Mouse (Mus musculus) subcutaneous adipose tissue, adult 2 months (tissue): ENCODE data around the gene Hist1h2ba. TPM values are rescaled to one million over a fixed set of nuclear protein-coding genes. Genes with fewer than 3 reads are reported as not detected.

Experiments used
- polyA plus RNA-seq: library from polyadenylated mRNA; depleted of rRNA; stranded (reverse); fragments of >200 nt; gene quantifications from 2 replicates; pipeline ENCODE4 v1.2.3, GENCODE M21; 2012; ENCODE audit warnings: low replicate concordance; rRNA removed

Hist1h2ba gene
- polyA plus RNA-seq = not detected in 2 replicates

DNA sequence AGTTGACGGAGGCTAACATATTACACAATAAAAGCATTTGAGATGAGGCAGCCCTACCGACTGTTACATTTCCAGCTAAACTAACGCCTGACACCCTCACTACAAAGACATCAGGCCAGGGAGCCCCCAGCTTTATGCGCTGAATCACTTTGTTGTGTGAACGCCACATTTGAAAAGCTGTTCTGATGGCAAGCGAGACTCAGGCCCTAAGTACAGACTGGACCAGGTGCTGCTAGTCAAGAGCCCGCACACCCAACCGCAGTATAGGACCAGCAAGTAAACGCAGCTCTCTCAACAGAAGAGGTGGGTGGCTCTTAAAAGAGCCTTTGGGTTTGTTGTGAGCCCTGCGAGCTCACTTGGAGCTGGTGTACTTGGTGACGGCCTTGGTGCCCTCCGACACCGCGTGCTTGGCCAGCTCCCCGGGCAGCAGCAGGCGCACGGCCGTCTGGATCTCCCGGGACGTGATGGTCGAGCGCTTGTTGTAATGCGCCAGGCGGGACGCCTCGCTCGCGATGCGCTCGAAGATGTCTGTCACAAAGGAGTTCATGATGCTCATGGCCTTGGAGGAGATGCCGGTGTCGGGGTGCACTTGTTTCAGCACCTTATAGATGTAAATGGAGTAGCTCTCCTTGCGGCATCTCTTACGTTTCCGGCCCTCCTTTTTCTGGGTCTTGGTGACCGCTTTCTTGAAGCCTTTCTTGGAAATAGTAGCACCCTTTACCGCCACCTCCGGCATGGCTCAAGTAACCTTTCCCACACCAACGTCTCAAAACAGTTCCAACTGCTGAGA lies at the start of gene Hist1h2ba:
Gene Hist1h2ba (minus strand): TSS at position 736 of the 790 bp plus-strand sequence.

GRCm38 (mm10) chr13:23934211-23934520 lies 210 bp upstream of the Hist1h2ba start, which contains the start of gene Hist1h2aa:
Gene Hist1h2aa (plus strand): TSS chr13:23934462.

DNA sequence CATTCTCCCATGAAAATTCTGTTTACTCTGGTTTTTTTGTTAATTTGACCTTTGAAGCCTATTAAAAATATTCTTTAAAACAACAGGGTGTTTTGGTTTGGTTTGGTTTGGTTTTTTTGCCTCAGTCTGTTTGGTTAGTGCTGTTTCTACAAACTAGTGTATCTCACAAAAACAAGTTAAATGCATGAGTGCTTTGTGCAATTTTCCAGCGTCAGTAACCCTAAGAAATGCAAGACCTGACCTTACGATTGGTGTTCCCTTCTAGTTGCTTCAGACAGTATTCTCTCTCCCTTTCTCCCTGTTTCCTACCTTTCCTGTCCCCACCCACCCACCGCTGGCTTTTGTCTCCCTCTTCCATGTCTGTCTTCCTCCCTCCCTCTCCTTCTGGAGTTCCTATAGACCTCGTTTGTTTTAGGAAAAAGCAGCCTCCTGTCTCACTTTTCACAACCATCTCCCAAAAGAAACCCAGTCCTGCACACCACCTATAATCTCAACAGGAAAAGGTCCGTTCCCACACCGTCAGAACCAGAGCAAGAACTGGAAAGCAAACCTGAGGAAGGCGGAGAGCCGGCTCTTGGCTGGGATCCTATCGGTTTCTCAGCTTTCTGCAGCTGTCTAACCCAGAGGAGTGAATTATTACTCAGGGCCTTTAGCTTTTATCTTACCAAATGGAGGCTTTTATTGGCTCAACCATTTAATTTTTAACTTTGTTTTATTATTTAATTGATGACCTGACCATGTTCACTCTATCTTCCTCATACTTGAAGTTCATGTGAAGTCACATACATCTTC lies 19.4 kb downstream of the Hist1h2ba start, which contains the start of gene Slc17a4:
Gene Slc17a4 (minus strand): TSS at position 634 of the 792 bp plus-strand sequence.

Other genes starting within 250 kb of the Hist1h2ba start
- 245 and 394 TPM in 2 replicates for gene Hist1h2bc, start 250.0 kb downstream of the Hist1h2ba start, polyA plus RNA-seq
- gene Hist1h1t, start 238.3 kb downstream of the Hist1h2ba start, polyA plus RNA-seq = not detected in 2 replicates
- gene Hist1h4c, start 235.7 kb downstream of the Hist1h2ba start, polyA plus RNA-seq = 5.8 TPM in 2 replicates
- gene Hfe, start 223.3 kb downstream of the Hist1h2ba start, polyA plus RNA-seq = 45.6 and 144 TPM in 2 replicates
- 73.0 and 92.8 TPM in 2 replicates for gene Hist1h1c, start 195.3 kb downstream of the Hist1h2ba start, polyA plus RNA-seq
- 0.89 and 13.7 TPM in 2 replicates for gene Hist1h3c, start 188.6 kb downstream of the Hist1h2ba start, polyA plus RNA-seq
- gene Hist1h2bb, start 187.4 kb downstream of the Hist1h2ba start, polyA plus RNA-seq = 7.3 and 9.2 TPM in 2 replicates
- 1.4 and 13.7 TPM in 2 replicates for gene Hist1h2ab, start 183.0 kb downstream of the Hist1h2ba start, polyA plus RNA-seq
- 2.3 and 17.2 TPM in 2 replicates for gene Hist1h3b, start 181.9 kb downstream of the Hist1h2ba start, polyA plus RNA-seq
- gene Hist1h4b, start 177.1 kb downstream of the Hist1h2ba start, polyA plus RNA-seq = 7.7 TPM in 1 of 2 replicates, not detected in the other
- gene Hist1h4a, start 172.9 kb downstream of the Hist1h2ba start, polyA plus RNA-seq = 7.6 and 9.8 TPM in 2 replicates
- gene Hist1h3a, start 171.8 kb downstream of the Hist1h2ba start, polyA plus RNA-seq = 1.3 and 14.9 TPM in 2 replicates
- gene Hist1h1a, start 170.5 kb downstream of the Hist1h2ba start, polyA plus RNA-seq = 0.17 and 0.86 TPM in 2 replicates
- 0.24 TPM in 1 of 2 replicates, not detected in the other for gene Trim38, start 164.2 kb downstream of the Hist1h2ba start, polyA plus RNA-seq
- not detected in 2 replicates for gene Slc17a2, start 127.2 kb downstream of the Hist1h2ba start, polyA plus RNA-seq
- gene Slc17a3, start 94.7 kb downstream of the Hist1h2ba start, polyA plus RNA-seq = not detected in 2 replicates
- gene Slc17a1, start 66.4 kb downstream of the Hist1h2ba start, polyA plus RNA-seq = not detected in 2 replicates
- gene Slc17a4, start 19.1 kb downstream of the Hist1h2ba start, polyA plus RNA-seq = not detected in 2 replicates
- gene Hist1h2aa, start 306 bp upstream of the Hist1h2ba start, polyA plus RNA-seq = not detected in 2 replicates
- not detected in 2 replicates for gene Scgn, start 57.1 kb upstream of the Hist1h2ba start, polyA plus RNA-seq